Mouse (Mus musculus) megakaryocyte, embryonic 14.5 days (primary cell): Measurements from ENCODE around the gene Nrxn1.

ENCODE experiments used
- FLI1 ChIP-seq: IDR thresholded peaks from 2 replicates; pipeline ENCODE4 v1.6.1; 2012; ENCODE audit warnings: low read length, inconsistent platforms, mixed read lengths
- GATA1 ChIP-seq: IDR thresholded peaks from 3 replicates; pipeline ENCODE4 v1.6.1; 2012; ENCODE audit warnings: mixed read lengths, low read length, inconsistent platforms, borderline replicate concordance

DNA sequence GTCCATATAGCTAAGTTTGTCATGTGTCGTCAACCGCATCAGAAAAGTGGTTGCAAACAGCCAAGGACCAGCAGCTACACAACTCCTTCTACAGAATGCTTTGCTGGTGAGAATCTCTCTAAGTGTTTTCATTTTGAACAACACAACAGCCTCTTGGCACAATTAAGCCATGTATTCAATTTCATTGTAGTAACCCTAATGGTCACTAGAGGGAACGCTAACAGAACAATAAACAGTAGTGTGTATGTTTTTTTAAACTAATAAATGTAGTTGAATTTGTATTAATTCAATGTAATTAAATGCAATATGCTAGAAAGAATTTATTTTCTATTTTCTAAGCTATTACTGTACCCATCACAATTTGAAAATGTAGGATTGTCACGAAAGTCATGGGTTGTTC, 471.0 kb downstream of the Nrxn1 start:
- TF ChIP-seq GATA1 (no peak), FLI1 (no peak)
